Comparison of ENCODE assay signal across 11 mouse cellular contexts in genomic region chr1:90909161-90909560, GRCm38 (mm10). TPM values are rescaled to one million over a fixed set of nuclear protein-coding genes. Genes with fewer than 3 reads are reported as not detected.
DNase-seq lines count a peak whose midpoint lies in the region; ATAC-seq and TF ChIP-seq lines count a peak whose summit lies in the region.
"Had no signal": no experiment of that assay in that cellular context is flagged by ENCODE, and none has a peak within 500 bp of the region (broad histone marks: within the 10 kb centered on the region; RNA-seq: fewer than 3 reads in every experiment).

No protein-coding gene starts in this region.

- H3K9ac ChIP-seq in hindbrain, postnatal 0 days (replicated peaks; ENCODE audit: low read length): no peak overlapping the region
- H3K9ac ChIP-seq in hindbrain, embryonic 11.5 days (ENCODE audit: low read depth, low read length): no peak overlapping the region
- H3K9ac ChIP-seq in forebrain, embryonic 16.5 days (replicated peaks; ENCODE audit: low read depth, low read length): no peak overlapping the region

- no peak overlapping the region for H3K4me3 ChIP-seq in hindbrain, postnatal 0 days (ENCODE audit: low read length)
- H3K4me3 ChIP-seq in hindbrain, embryonic 11.5 days (ENCODE audit: low read depth, low read length): no peak overlapping the region
- H3K4me3 ChIP-seq in heart, embryonic 10.5 days: no peak overlapping the region
- no peak overlapping the region for H3K4me3 ChIP-seq in forebrain, embryonic 16.5 days (replicated peaks; ENCODE audit: low read length)

- no peak overlapping the region for H3K27ac ChIP-seq in hindbrain, postnatal 0 days
- H3K27ac ChIP-seq in hindbrain, embryonic 11.5 days (ENCODE audit: low read depth, low read length): no peak overlapping the region
- peak overlapping the region; percentile 16; the same call in 1 of the 2 replicates for H3K27ac ChIP-seq in heart, embryonic 10.5 days
- H3K27ac ChIP-seq in forebrain, embryonic 16.5 days (ENCODE audit: low read length): no peak overlapping the region

- DNase-seq in hindbrain, postnatal 0 days (ENCODE audit: low spot score): peak; percentile 65
- DNase-seq in hindbrain, embryonic 11.5 days (ENCODE audit: low spot score): no peak
- DNase-seq in adipocyte (ENCODE audit: low spot score): peak; percentile 70
- DNase-seq in heart, embryonic 10.5 days (ENCODE audit: low spot score): no peak
- DNase-seq in kidney, postnatal 14 days: peak; percentile 67
- DNase-seq in ovary, postnatal 36 days (ENCODE audit: low spot score): no peak
- DNase-seq in yolk sac, embryonic 10.5 days (ENCODE audit: low spot score): no peak
- DNase-seq: thymus, postnatal 4 days had no signal

- H3K36me3 ChIP-seq in hindbrain, postnatal 0 days (ENCODE audit: insufficient read depth, low read length): no peaks in the 10 kb centered on the region
- H3K36me3 ChIP-seq in hindbrain, embryonic 11.5 days (ENCODE audit: control insufficient read depth, insufficient read depth, low read length): no peaks in the 10 kb centered on the region
- no peaks in the 10 kb centered on the region for H3K36me3 ChIP-seq in heart, embryonic 10.5 days
- no peaks in the 10 kb centered on the region for H3K36me3 ChIP-seq in forebrain, embryonic 16.5 days (ENCODE audit: control insufficient read depth, insufficient read depth)

- no peaks in the 10 kb centered on the region for H3K9me3 ChIP-seq in hindbrain, postnatal 0 days (ENCODE audit: low read length)
- H3K9me3 ChIP-seq in hindbrain, embryonic 11.5 days (ENCODE audit: control insufficient read depth, low read length): no peaks in the 10 kb centered on the region
- H3K9me3 ChIP-seq in heart, embryonic 10.5 days: no peaks in the 10 kb centered on the region
- H3K9me3 ChIP-seq in forebrain, embryonic 16.5 days (ENCODE audit: control insufficient read depth, low read length): no peaks in the 10 kb centered on the region

- TF ChIP-seq CTCF in hindbrain, postnatal 0 days (IDR thresholded peaks at IDR 0.05; ENCODE audit: low read depth): no peak

- no peaks in the 10 kb centered on the region for H3K27me3 ChIP-seq in hindbrain, postnatal 0 days (ENCODE audit: insufficient read depth, low read length)
- H3K27me3 ChIP-seq in hindbrain, embryonic 11.5 days (ENCODE audit: control insufficient read depth, insufficient read depth, low read length): no peaks in the 10 kb centered on the region
- H3K27me3 ChIP-seq in heart, embryonic 10.5 days (ENCODE audit: insufficient read depth, poor library complexity, severe bottlenecking): peaks cover 33% of the 10 kb centered on the region
- no peaks in the 10 kb centered on the region for H3K27me3 ChIP-seq in forebrain, embryonic 16.5 days (replicated peaks; ENCODE audit: control insufficient read depth, insufficient read depth, low read length)

- H3K4me2 ChIP-seq in hindbrain, postnatal 0 days (ENCODE audit: low read depth, low read length): peak overlapping the region; percentile 40; the same call in 1 of the 2 replicates
- no peak overlapping the region for H3K4me2 ChIP-seq in hindbrain, embryonic 11.5 days (replicated peaks; ENCODE audit: low read depth, low read length)
- no peak overlapping the region for H3K4me2 ChIP-seq in forebrain, embryonic 16.5 days (ENCODE audit: low read length)
- H3K4me2 ChIP-seq: midbrain, embryonic 11.5 days had no signal

- 0 out of 2 replicates have a peak, but pooled peaks have one; percentile 30 for ATAC-seq in hindbrain, postnatal 0 days
- ATAC-seq in hindbrain, embryonic 11.5 days (ENCODE audit: low FRiP score): no peak
- no peak for ATAC-seq in forebrain, embryonic 16.5 days

- peaks cover 4% of the 10 kb centered on the region; the same call in 1 of the 2 replicates for H3K4me1 ChIP-seq in hindbrain, postnatal 0 days (ENCODE audit: insufficient read depth, low read length)
- H3K4me1 ChIP-seq in hindbrain, embryonic 11.5 days (replicated peaks; ENCODE audit: control insufficient read depth, insufficient read depth, low read length): no peaks in the 10 kb centered on the region
- H3K4me1 ChIP-seq in heart, embryonic 10.5 days: 0 out of 2 replicates have a peak, but pooled peaks cover 4% of the 10 kb centered on the region
- H3K4me1 ChIP-seq in forebrain, embryonic 16.5 days (replicated peaks; ENCODE audit: control insufficient read depth, insufficient read depth, low read length): 0 out of 2 replicates have a peak, but pooled peaks cover 2% of the 10 kb centered on the region

RNA-seq across cellular contexts. Expression of gene Mlph, which starts 5.7 kb away (rescaled TPM):
- total RNA-seq in hindbrain, postnatal 0 days (2014; rRNA removed): 0.63 and 0.72 TPM in 2 replicates
- polyA plus RNA-seq in hindbrain, postnatal 0 days (2015; fragmentation: Nextera tagmentation; extraction: Ambion mirVana): 0.19 and 0.51 TPM in 2 replicates
- polyA plus RNA-seq in hindbrain, embryonic 11.5 days (2014; fragmentation: Nextera tagmentation; extraction: Ambion mirVana): 0.03 TPM in 1 of 2 replicates, not detected in the other
- 0.26 and 0.53 TPM in 2 replicates for polyA plus RNA-seq in heart, embryonic 10.5 days (2016; fragmentation: Nextera tagmentation; extraction: Ambion mirVana)
- polyA plus RNA-seq in forebrain, embryonic 16.5 days (2015; fragmentation: Nextera tagmentation; extraction: Ambion mirVana): 0.19 and 0.58 TPM in 2 replicates

RNA-seq across cellular contexts. Expression of gene Prlh, which starts 43.7 kb away (rescaled TPM):
- total RNA-seq in hindbrain, postnatal 0 days (2014; rRNA removed): not detected in 2 replicates
- 1.5 and 1.8 TPM in 2 replicates for polyA plus RNA-seq in hindbrain, postnatal 0 days (2015; fragmentation: Nextera tagmentation; extraction: Ambion mirVana)
- polyA plus RNA-seq in hindbrain, embryonic 11.5 days (2014; fragmentation: Nextera tagmentation; extraction: Ambion mirVana): not detected in 2 replicates
- not detected in 2 replicates for polyA plus RNA-seq in heart, embryonic 10.5 days (2016; fragmentation: Nextera tagmentation; extraction: Ambion mirVana)
- not detected in 2 replicates for polyA plus RNA-seq in forebrain, embryonic 16.5 days (2015; fragmentation: Nextera tagmentation; extraction: Ambion mirVana)
- total RNA-seq: left cerebral cortex, adult 8-10 months had no signal
- polyA plus RNA-seq: midbrain, embryonic 11.5 days had no signal

Comparison
In these comparisons a context has a peak if more than half of its experiments do, and no peak if none do; other contexts are left out.
1. DNase-seq: peak in hindbrain, postnatal 0 days (single experiment), adipocyte (single experiment) and kidney, postnatal 14 days (single experiment); none in hindbrain, embryonic 11.5 days (single experiment), heart, embryonic 10.5 days (single experiment), ovary, postnatal 36 days (single experiment) and yolk sac, embryonic 10.5 days (single experiment).